Mouse (Mus musculus) hindbrain, postnatal 0 days (tissue): ENCODE results near the gene Btbd9. TPM values are rescaled to one million over a fixed set of nuclear protein-coding genes. Genes with fewer than 3 reads are reported as not detected.
A peak's percentile ranks its signal among the peaks of the same experiment; 100 is the strongest.

Experiments used
- ATAC-seq: fragments of 200-750 bp; cut with Nextera tagmentation; 2 replicates; pipeline ENCODE4 v1.8.0; 2017; ENCODE audit warnings: mild to moderate bottlenecking, moderate TSS enrichment, moderate library complexity
- DNase-seq: peaks from one replicate; pipeline ENCODE4 v3.0.0-alpha.2; 2015; ENCODE audit warnings: low spot score
- H3K27ac ChIP-seq: fragments of 300-500 bp; sonication (generic); 2 replicates; pipeline ENCODE4 v1.5.1; 2014; ENCODE audit warnings: mild to moderate bottlenecking
- H3K27me3 ChIP-seq: fragments of 300-500 bp; sonication (generic); 2 replicates; pipeline ENCODE4 v1.6.1; 2014; ENCODE audit warnings: low read length, mixed read lengths; ENCODE audit not compliant: insufficient read depth
- H3K36me3 ChIP-seq: fragments of 300-500 bp; sonication (generic); 2 replicates; pipeline ENCODE4 v1.6.1; 2014; ENCODE audit warnings: low read length, mixed read lengths; ENCODE audit not compliant: insufficient read depth
- H3K4me1 ChIP-seq: fragments of 300-500 bp; sonication (generic); 2 replicates; pipeline ENCODE4 v1.6.1; 2014; ENCODE audit warnings: antibody characterized with exemption, low read length, mixed read lengths; ENCODE audit not compliant: insufficient read depth
- H3K4me2 ChIP-seq: fragments of 300-500 bp; sonication (generic); 2 replicates; pipeline ENCODE4 v1.6.1; 2014; ENCODE audit warnings: low read depth, mild to moderate bottlenecking, low read length, moderate library complexity, mixed read lengths
- H3K4me3 ChIP-seq: fragments of 300-500 bp; sonication (generic); 2 replicates; pipeline ENCODE4 v1.5.1; 2014; ENCODE audit warnings: low read length
- H3K9ac ChIP-seq: fragments of 300-500 bp; sonication (generic); replicated peaks from 2 replicates; pipeline ENCODE4 v1.6.1; 2014; ENCODE audit warnings: mild to moderate bottlenecking, low read length, moderate library complexity, mixed read lengths
- H3K9me3 ChIP-seq: fragments of 300-500 bp; sonication (generic); 2 replicates; pipeline ENCODE4 v1.6.1; 2016; ENCODE audit warnings: low read length, mixed read lengths
- CTCF ChIP-seq: IDR thresholded peaks from 2 replicates; pipeline ENCODE4 v1.5.1; 2016; ENCODE audit warnings: antibody characterized with exemption, control low read depth, low read depth
- WGBS: fragments of 180-500 bp; shearing (Covaris S2); extraction: QIAGEN DNeasy Blood & Tissue Kit; methylation state at CpG from one replicate; pipeline ENCODE4 v1.1.7; 2014; 5-methylcytosine and 5-hydroxymethylcytosine counted together
- polyA plus RNA-seq: library from polyadenylated mRNA; unstranded; fragments of >200 nt; fragmentation: Nextera tagmentation; extraction: Ambion mirVana; gene quantifications from 2 replicates; pipeline ENCODE4 v1.2.1, GENCODE M21; 2015
- total RNA-seq: library from RNA; depleted of rRNA; stranded (reverse); fragments of >200 nt; gene quantifications from 2 replicates; pipeline ENCODE4 v1.2.3, GENCODE M21; 2014

The Btbd9 gene
- total and polyA plus RNA-seq, 2 experiments from 2014 or later, result 67.7 to 122 TPM

- no peak for TF ChIP-seq CTCF
- no peaks in the 10 kb centered on the region for H3K9me3 ChIP-seq
- DNase-seq (peak; percentile 53), ATAC-seq (no peak)
- H3K4me2 ChIP-seq, result no peak overlapping the region
- peaks cover 10% of the 10 kb centered on the region; the same call in 1 of the 2 replicates for H3K36me3 ChIP-seq
- H3K9ac ChIP-seq, result 0 out of 2 replicates have a peak overlapping the region, but pooled peaks have one; percentile 5
- peak overlapping the region; percentile 11; the same call in 1 of the 2 replicates for H3K27ac ChIP-seq
- 63% methylated on average over 12 of the region's 12 CpGs for WGBS
- no peak overlapping the region for H3K4me3 ChIP-seq
- no peaks in the 10 kb centered on the region for H3K27me3 ChIP-seq
- no peaks in the 10 kb centered on the region for H3K4me1 ChIP-seq
Observed at GRCm38 (mm10) chr17:30212647-30213046, 363.6 kb downstream of the Btbd9 start.

GRCm38 (mm10) chr17:30210936-30211335, 365.4 kb downstream of the Btbd9 start:
- Histone ChIP-seq H3K4me2 (no peak overlapping the region), H3K9me3 (no peaks in the 10 kb centered on the region), H3K4me3 (no peak overlapping the region), H3K9ac (no peak overlapping the region), H3K27ac (no peak overlapping the region), H3K4me1 (peaks cover 8% of the 10 kb centered on the region), H3K27me3 (no peaks in the 10 kb centered on the region), H3K36me3 (peaks cover 10% of the 10 kb centered on the region; the same call in 1 of the 2 replicates)
- DNase-seq (no peak), ATAC-seq (no peak)
- TF ChIP-seq CTCF, result no peak
- 84% methylated on average over 6 of the region's 6 CpGs for whole genome bisulfite sequencing

- no peak for DNase-seq
- Histone ChIP-seq H3K4me2 (no peak overlapping the region), H3K4me3 (no peak overlapping the region), H3K4me1 (peaks cover 11% of the 10 kb centered on the region), H3K36me3 (peaks cover 10% of the 10 kb centered on the region; the same call in 1 of the 2 replicates), H3K27ac (no peak overlapping the region), H3K9me3 (no peaks in the 10 kb centered on the region), H3K27me3 (no peaks in the 10 kb centered on the region), H3K9ac (no peak overlapping the region)
- no peak for TF ChIP-seq CTCF
- no peak for ATAC-seq
- 82% methylated on average over 8 of the region's 8 CpGs for WGBS
Observed at GRCm38 (mm10) chr17:30210262-30210661, 366.0 kb downstream of the Btbd9 start.

- H3K27me3 ChIP-seq, result no peaks in the 10 kb centered on the region
- H3K9ac ChIP-seq, result no peak overlapping the region
- H3K27ac ChIP-seq, result no peak overlapping the region
- peaks cover 5% of the 10 kb centered on the region; the same call in 1 of the 2 replicates for H3K36me3 ChIP-seq
- WGBS, result 80% methylated on average over 17 of the region's 17 CpGs
- no peak for DNase-seq
- ATAC-seq, result no peak
- H3K9me3 ChIP-seq, result no peaks in the 10 kb centered on the region
- no peak for TF ChIP-seq CTCF
- no peak overlapping the region for H3K4me2 ChIP-seq
- H3K4me1 ChIP-seq, result peaks cover 36% of the 10 kb centered on the region
- H3K4me3 ChIP-seq, result no peak overlapping the region
Observed at GRCm38 (mm10) chr17:30205062-30205825, 371.0 kb downstream of the Btbd9 start.

GRCm38 (mm10) chr17:30200283-30200682, 376.0 kb downstream of the Btbd9 start:
- Histone ChIP-seq H3K4me1 (peaks cover 58% of the 10 kb centered on the region), H3K4me2 (no peak overlapping the region), H3K27me3 (no peaks in the 10 kb centered on the region), H3K9me3 (no peaks in the 10 kb centered on the region), H3K9ac (no peak overlapping the region), H3K27ac (no peak overlapping the region), H3K4me3 (no peak overlapping the region), H3K36me3 (no peaks in the 10 kb centered on the region)
- DNase-seq (no peak), ATAC-seq (no peak)
- no peak for TF ChIP-seq CTCF
- WGBS, result 58% methylated on average over 4 of the region's 4 CpGs

- no peak overlapping the region for H3K27ac ChIP-seq
- 54% methylated on average over 13 of the region's 13 CpGs for WGBS
- H3K4me3 ChIP-seq, result no peak overlapping the region
- no peak overlapping the region for H3K9ac ChIP-seq
- H3K27me3 ChIP-seq, result no peaks in the 10 kb centered on the region
- 0 out of 2 replicates have a peak, but pooled peaks have one; percentile 11 for TF ChIP-seq CTCF
- no peak overlapping the region for H3K4me2 ChIP-seq
- no peaks in the 10 kb centered on the region for H3K36me3 ChIP-seq
- no peak for ATAC-seq
- peak; percentile 31 for DNase-seq
- peaks cover 53% of the 10 kb centered on the region for H3K4me1 ChIP-seq
- H3K9me3 ChIP-seq, result no peaks in the 10 kb centered on the region
Observed at GRCm38 (mm10) chr17:30199374-30200247, 376.7 kb downstream of the Btbd9 start.
